Mouse (Mus musculus): ENCODE measurements around the gene Crkl. TPM values are rescaled to one million over a fixed set of nuclear protein-coding genes. Genes with fewer than 3 reads are reported as not detected.
A peak's percentile ranks its signal among the peaks of the same experiment; 100 is the strongest.

The Crkl gene
- polyA plus RNA-seq, 1 experiment from 2014 or later, result 20.1 TPM

DNA sequence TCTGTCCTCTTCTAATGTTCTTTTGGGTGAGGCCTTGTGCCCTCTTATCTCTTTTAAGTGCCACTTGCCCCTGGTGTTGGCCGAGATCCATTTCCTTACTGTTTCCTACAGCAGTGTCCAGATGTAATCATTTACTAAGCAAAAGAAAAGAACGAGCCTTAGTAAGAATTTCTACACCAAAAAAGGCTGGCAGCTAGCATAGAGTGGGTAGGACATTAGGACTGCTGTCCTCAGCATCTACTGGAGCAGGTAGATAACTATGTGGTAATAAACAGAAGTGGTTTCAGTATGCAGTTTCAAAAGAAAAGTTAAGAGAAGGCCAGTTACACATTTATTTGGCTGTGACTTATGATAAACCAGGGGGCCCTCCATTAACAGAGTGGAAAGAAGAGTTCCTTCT, 58.9 kb downstream of the Crkl start:
- Histone ChIP-seq H3K9ac (replicated peaks) (0 out of 2 replicates have a peak overlapping the region, but pooled peaks have one; percentile 67), H3K27ac (ENCODE audit: low read depth) (peak overlapping the region; percentile 82), H3K4me1 (ENCODE audit: insufficient read depth) (peaks cover 28% of the 10 kb centered on the region), H3K27me3 (ENCODE audit: insufficient read depth, low read length) (no peaks in the 10 kb centered on the region), H3K4me3 (ENCODE audit: low read depth, low read length) (no peak overlapping the region), H3K4me2 (ENCODE audit: low read depth, low read length) (peak overlapping the region; percentile 94), H3K36me3 (replicated peaks; ENCODE audit: insufficient read depth, low read length) (peaks cover 26% of the 10 kb centered on the region), H3K9me3 (ENCODE audit: low read length) (no peaks in the 10 kb centered on the region)
- ATAC-seq, result no peak
- DNase-seq, result no peak
- 35% methylated on average over 2 of the region's 2 CpGs for WGBS (ENCODE audit: insufficient replicate concordance)
- TF ChIP-seq EP300 (IDR thresholded peaks at IDR 0.05; ENCODE audit: low read depth) (no peak), CTCF (IDR thresholded peaks at IDR 0.05; ENCODE audit: low read depth) (no peak)

DNA sequence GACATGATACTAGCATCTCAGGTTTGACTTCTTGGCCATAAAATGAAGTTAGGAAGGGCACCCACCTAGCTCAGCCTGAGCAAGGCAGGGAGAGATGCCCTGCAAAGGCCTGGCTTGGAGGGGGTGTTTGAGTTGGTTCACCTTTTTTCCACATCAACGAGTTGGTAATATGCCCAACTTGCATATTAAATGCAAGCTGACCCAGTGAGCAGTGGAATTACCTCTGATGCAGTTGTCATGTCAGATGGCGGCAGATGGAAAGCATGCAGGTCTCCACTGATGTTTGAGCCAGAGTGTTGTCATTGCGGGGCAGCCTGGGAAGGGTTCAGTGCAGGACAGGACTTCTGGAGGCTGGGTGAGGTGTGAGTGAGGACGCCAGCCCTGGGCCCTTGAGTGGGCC, 59.6 kb downstream of the Crkl start:
- 0 out of 2 replicates have a peak overlapping the region, but pooled peaks have one; percentile 82 for H3K27ac ChIP-seq (ENCODE audit: low read depth)
- ATAC-seq (no peak), DNase-seq (no peak)
- H3K9me3 ChIP-seq (ENCODE audit: low read length), result no peaks in the 10 kb centered on the region
- H3K9ac ChIP-seq (replicated peaks), result 0 out of 2 replicates have a peak overlapping the region, but pooled peaks have one; percentile 11
- no peaks in the 10 kb centered on the region for H3K27me3 ChIP-seq (ENCODE audit: insufficient read depth, low read length)
- no peak overlapping the region for H3K4me2 ChIP-seq (ENCODE audit: low read depth, low read length)
- H3K4me1 ChIP-seq (ENCODE audit: insufficient read depth), result peaks cover 28% of the 10 kb centered on the region
- 87% methylated on average over 4 of the region's 4 CpGs for WGBS (ENCODE audit: insufficient replicate concordance)
- H3K4me3 ChIP-seq (ENCODE audit: low read depth, low read length), result no peak overlapping the region
- H3K36me3 ChIP-seq (replicated peaks; ENCODE audit: insufficient read depth, low read length), result peaks cover 31% of the 10 kb centered on the region
- TF ChIP-seq CTCF (IDR thresholded peaks at IDR 0.05; ENCODE audit: low read depth) (no peak), EP300 (IDR thresholded peaks at IDR 0.05; ENCODE audit: low read depth) (no peak)

DNA sequence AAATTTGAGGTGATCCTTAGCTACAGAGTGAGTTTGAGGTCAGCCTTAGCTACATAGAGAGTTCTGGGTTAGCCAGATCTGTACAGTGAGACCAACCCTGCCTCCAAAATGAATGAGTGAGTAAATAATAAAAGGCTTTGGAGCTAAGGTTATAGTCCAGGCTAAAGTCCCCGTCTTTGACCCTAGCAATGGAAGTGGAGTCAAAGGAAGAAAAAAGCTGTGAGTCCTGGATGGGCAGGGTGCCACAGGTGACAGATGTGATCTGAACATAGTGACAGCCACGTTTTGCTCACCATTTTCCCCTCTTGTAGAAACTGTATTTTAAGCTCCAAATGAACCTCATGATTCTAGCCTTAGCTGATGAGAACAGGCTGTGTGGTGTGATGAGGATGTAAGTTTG, 67.1 kb downstream of the Crkl start:
- DNase-seq, result no peak
- WGBS (ENCODE audit: insufficient replicate concordance), result 67% methylated on average over 2 of the region's 2 CpGs
- no peak overlapping the region for H3K27ac ChIP-seq (ENCODE audit: low read depth)
- H3K36me3 ChIP-seq (replicated peaks; ENCODE audit: insufficient read depth, low read length), result peaks cover 63% of the 10 kb centered on the region
- no peaks in the 10 kb centered on the region for H3K9me3 ChIP-seq (ENCODE audit: low read length)
- no peak overlapping the region for H3K4me3 ChIP-seq (ENCODE audit: low read depth, low read length)
- TF ChIP-seq CTCF (IDR thresholded peaks at IDR 0.05; ENCODE audit: low read depth), result no peak
- no peak for TF ChIP-seq EP300 (IDR thresholded peaks at IDR 0.05; ENCODE audit: low read depth)
- H3K27me3 ChIP-seq (ENCODE audit: insufficient read depth, low read length), result no peaks in the 10 kb centered on the region
- H3K9ac ChIP-seq (replicated peaks), result no peak overlapping the region
- H3K4me2 ChIP-seq (ENCODE audit: low read depth, low read length), result no peak overlapping the region
- ATAC-seq, result no peak
- no peaks in the 10 kb centered on the region for H3K4me1 ChIP-seq (ENCODE audit: insufficient read depth)

DNA sequence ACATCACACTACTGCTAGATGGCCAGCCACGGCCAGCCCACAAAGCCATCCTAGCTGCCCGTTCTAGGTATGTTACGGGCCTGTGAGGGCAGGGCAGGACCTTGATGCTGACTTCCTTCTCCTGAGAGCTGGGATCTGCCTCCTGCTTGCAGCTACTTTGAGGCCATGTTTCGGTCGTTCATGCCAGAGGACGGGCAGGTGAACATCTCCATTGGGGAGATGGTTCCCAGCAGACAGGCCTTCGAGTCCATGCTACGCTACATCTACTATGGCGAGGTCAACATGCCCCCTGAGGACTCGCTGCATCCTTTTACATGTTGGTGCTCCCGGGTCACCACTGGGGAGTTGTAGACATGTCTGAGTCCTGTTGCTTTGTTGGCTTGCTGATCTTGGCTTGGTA, 72.4 kb downstream of the Crkl start:
- H3K4me3 ChIP-seq (ENCODE audit: low read depth, low read length), result no peak overlapping the region
- WGBS (ENCODE audit: insufficient replicate concordance), result 89% methylated on average over 11 of the region's 11 CpGs
- peaks cover 86% of the 10 kb centered on the region for H3K36me3 ChIP-seq (replicated peaks; ENCODE audit: insufficient read depth, low read length)

DNA sequence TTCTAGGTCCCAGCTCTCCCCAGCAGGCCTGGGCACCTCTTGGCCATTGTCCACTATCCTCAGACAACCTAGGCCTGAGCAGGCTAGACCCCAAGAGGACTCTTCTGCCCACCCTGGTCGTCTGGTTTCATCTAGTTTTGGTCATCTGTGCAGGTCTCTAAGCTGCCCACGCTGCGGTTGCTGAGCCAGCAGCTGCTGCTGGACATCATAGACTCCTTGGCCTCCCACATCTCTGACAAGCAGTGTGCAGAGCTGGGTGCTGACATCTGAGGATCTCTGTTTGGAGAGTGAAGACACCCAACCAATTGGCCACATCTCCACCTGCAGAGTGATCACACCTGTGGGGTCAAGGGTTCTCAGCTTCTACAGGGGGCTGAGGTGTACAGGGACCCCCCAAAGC, 73.7 kb downstream of the Crkl start:
- TF ChIP-seq CTCF (IDR thresholded peaks at IDR 0.05; ENCODE audit: low read depth), result no peak
- TF ChIP-seq EP300 (IDR thresholded peaks at IDR 0.05; ENCODE audit: low read depth), result no peak
- DNase-seq (no peak), ATAC-seq (no peak)
- no peaks in the 10 kb centered on the region for H3K27me3 ChIP-seq (ENCODE audit: insufficient read depth, low read length)
- no peaks in the 10 kb centered on the region for H3K9me3 ChIP-seq (ENCODE audit: low read length)
- H3K36me3 ChIP-seq (replicated peaks; ENCODE audit: insufficient read depth, low read length), result peaks cover 75% of the 10 kb centered on the region
- H3K4me2 ChIP-seq (ENCODE audit: low read depth, low read length), result no peak overlapping the region
- WGBS (ENCODE audit: insufficient replicate concordance), result 80% methylated on average over 3 of the region's 3 CpGs
- no peak overlapping the region for H3K9ac ChIP-seq (replicated peaks)
- H3K4me1 ChIP-seq (ENCODE audit: insufficient read depth), result peaks cover 8% of the 10 kb centered on the region
- H3K4me3 ChIP-seq (ENCODE audit: low read depth, low read length), result no peak overlapping the region
- no peak overlapping the region for H3K27ac ChIP-seq (ENCODE audit: low read depth)

More for the DNA sequence above, 72.4 kb downstream of the Crkl start:
- Histone ChIP-seq H3K9ac (replicated peaks) (no peak overlapping the region), H3K9me3 (ENCODE audit: low read length) (no peaks in the 10 kb centered on the region), H3K4me2 (ENCODE audit: low read depth, low read length) (no peak overlapping the region), H3K27me3 (ENCODE audit: insufficient read depth, low read length) (no peaks in the 10 kb centered on the region), H3K27ac (ENCODE audit: low read depth) (no peak overlapping the region), H3K4me1 (ENCODE audit: insufficient read depth) (no peaks in the 10 kb centered on the region)
- DNase-seq, result no peak
- no peak for ATAC-seq
- no peak for TF ChIP-seq CTCF (IDR thresholded peaks at IDR 0.05; ENCODE audit: low read depth)
- TF ChIP-seq EP300 (IDR thresholded peaks at IDR 0.05; ENCODE audit: low read depth), result no peak

DNA sequence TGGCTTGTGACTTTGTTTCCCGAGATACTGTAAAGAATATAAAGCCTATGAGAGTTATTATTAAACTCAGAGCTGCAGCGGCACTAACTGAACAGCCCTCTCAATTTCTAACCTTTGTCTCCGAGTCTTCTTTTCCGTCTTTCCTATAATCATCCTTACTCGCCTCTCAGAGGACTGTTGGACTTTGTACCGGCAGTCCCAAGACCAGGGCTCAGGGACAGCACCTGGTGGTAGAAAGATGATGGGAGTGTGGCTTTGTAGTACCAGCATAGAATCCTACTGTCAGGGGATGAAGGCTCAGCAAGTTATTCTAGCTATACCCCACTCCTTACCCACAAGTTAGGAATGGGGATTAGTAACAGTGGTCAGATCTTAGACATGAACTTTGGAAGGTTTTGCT, 74.4 kb downstream of the Crkl start:
- Histone ChIP-seq H3K27me3 (ENCODE audit: insufficient read depth, low read length) (no peaks in the 10 kb centered on the region), H3K9ac (replicated peaks) (no peak overlapping the region), H3K4me3 (ENCODE audit: low read depth, low read length) (no peak overlapping the region), H3K36me3 (replicated peaks; ENCODE audit: insufficient read depth, low read length) (peaks cover 68% of the 10 kb centered on the region), H3K9me3 (ENCODE audit: low read length) (no peaks in the 10 kb centered on the region), H3K4me1 (ENCODE audit: insufficient read depth) (peaks cover 8% of the 10 kb centered on the region), H3K27ac (ENCODE audit: low read depth) (no peak overlapping the region), H3K4me2 (ENCODE audit: low read depth, low read length) (no peak overlapping the region)
- no peak for DNase-seq
- 86% methylated on average over 6 of the region's 6 CpGs for WGBS (ENCODE audit: insufficient replicate concordance)
- TF ChIP-seq EP300 (IDR thresholded peaks at IDR 0.05; ENCODE audit: low read depth) (no peak), CTCF (IDR thresholded peaks at IDR 0.05; ENCODE audit: low read depth) (no peak)
- no peak for ATAC-seq

DNA sequence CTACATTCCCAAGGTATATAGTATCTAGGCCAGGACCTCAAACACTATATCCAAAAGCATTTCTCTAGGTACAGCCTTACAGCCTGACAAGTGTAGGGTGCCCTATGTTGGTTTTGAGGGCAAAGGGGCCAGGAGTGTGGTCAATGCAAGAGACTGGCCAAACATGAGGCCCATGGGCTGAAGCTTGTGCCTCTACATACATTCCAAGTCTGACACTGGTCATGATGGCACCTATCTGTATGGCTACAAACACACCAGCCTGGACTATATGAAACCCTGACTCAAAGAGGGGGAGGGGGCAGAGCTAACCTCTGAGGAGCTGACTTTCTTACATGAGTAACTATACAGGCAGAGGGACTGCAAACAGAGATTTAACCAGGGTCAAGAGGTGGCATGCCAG, 75.8 kb downstream of the Crkl start:
- no peak for TF ChIP-seq EP300 (IDR thresholded peaks at IDR 0.05; ENCODE audit: low read depth)
- no peak for TF ChIP-seq CTCF (IDR thresholded peaks at IDR 0.05; ENCODE audit: low read depth)
- Histone ChIP-seq H3K36me3 (replicated peaks; ENCODE audit: insufficient read depth, low read length) (peaks cover 55% of the 10 kb centered on the region), H3K4me2 (ENCODE audit: low read depth, low read length) (no peak overlapping the region), H3K4me1 (ENCODE audit: insufficient read depth) (peaks cover 17% of the 10 kb centered on the region), H3K9me3 (ENCODE audit: low read length) (no peaks in the 10 kb centered on the region), H3K9ac (replicated peaks) (no peak overlapping the region), H3K4me3 (ENCODE audit: low read depth, low read length) (no peak overlapping the region), H3K27ac (ENCODE audit: low read depth) (no peak overlapping the region), H3K27me3 (ENCODE audit: insufficient read depth, low read length) (no peaks in the 10 kb centered on the region)
- DNase-seq, result no peak
- ATAC-seq, result no peak

Data from liver, postnatal 0 days (tissue).